Mouse (Mus musculus) heart, postnatal 0 days (tissue): ENCODE results near the gene Htr3a.

ENCODE experiments used
- CTCF ChIP-seq: IDR thresholded peaks from 2 replicates; pipeline ENCODE4 v1.5.1; 2016; ENCODE audit warnings: antibody characterized with exemption, control low read depth, low read depth
- EP300 ChIP-seq: IDR thresholded peaks from 2 replicates; pipeline ENCODE4 v1.6.1; 2016; ENCODE audit warnings: antibody characterized with exemption, low read depth

- no peak for TF ChIP-seq CTCF
- TF ChIP-seq EP300 = no peak
These were observed 44.3 kb downstream of the Htr3a start for GRCm38 (mm10) chr9:48866523-48867121.
